Mouse (Mus musculus): ENCODE measurements around the gene Crybg2.

DNA sequence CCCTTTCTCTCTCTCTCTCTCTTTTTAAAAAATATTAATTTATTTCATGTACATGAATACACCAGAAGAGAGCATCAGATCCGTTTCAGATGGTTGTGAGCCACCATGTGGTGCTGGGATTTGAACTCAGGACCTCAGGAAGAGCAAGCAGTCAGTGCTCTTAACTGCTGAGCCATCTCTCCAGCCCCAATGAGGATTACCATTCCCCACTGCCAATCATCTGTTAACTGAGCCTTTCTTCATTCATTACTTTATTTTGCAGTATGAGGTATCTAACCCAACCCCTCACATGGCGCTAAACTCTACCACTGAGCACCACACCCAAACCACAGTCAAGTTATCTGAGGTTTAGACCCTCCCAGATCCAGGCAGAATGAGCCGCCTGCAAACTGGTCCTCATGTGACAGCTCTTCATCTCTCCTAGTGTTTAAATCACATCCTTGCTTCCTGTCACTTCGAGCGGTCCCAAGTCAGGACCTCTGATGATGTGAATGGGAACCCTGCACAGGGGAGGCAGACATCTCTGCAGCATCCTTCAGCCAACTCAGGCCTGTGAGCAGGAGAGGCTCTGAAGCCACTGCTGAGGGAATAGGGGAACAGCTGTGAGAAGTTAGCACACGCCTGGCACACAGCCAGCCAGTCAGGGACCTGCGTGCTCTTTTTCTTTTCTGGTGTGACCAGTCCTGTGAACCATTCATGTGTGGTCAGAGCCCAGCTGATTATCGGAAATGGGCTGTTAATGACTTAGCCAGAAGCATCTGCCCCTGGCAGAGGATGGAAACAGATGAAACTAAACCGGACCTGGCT lies 19.1 kb upstream of the Crybg2 start:
- TF ChIP-seq CTCF (IDR thresholded peaks at IDR 0.05; ENCODE audit: low read depth) (no peak), EP300 (optimal IDR thresholded peaks at IDR 0.05) (no peak)

Measured in stomach, postnatal 0 days (tissue).